Mouse (Mus musculus): ENCODE data around the gene Gm28897. TPM values are rescaled to one million over a fixed set of nuclear protein-coding genes. Genes with fewer than 3 reads are reported as not detected.

The Gm28897 gene
- not detected for polyA plus RNA-seq (2017; shearing (Covaris generic))

DNA sequence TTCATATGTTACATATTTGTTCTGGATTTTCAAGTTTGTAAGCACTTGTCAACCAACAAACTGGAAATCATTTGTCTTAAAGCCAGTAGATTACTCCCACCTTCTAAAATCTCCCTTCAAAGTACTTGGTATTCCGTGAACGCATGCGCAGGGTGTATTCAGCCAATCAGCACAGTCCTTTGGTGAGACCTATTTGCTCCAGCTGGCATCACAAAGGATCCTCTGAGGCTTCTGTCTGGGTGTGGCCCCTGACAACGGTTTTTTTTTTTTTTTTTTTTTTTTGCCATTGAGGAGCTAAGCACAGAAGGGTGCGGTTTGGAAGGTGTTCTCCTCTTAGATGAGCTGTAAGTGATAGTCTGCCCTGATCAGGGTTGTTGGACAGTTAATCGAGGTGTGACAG, at the start of gene Gm28897:
Gene Gm28897, plus strand, starts transcription at position 301 of the 400 bp plus-strand sequence.

